Mouse (Mus musculus) liver, embryonic 15.5 days (tissue): ENCODE measurements at regions not wholly inside any gene's neighbourhood (a gene's known extent, or its start where the extent isn't known, plus 50 kb on each side); places are given as distances from the start of the nearest gene placed in this dataset.

Source experiments
- ATAC-seq: fragments of 200-750 bp; cut with Nextera tagmentation; 2 replicates; pipeline ENCODE4 v1.8.0; 2017; ENCODE audit warnings: moderate number of reproducible peaks, mild to moderate bottlenecking, moderate library complexity; ENCODE audit not compliant: insufficient read depth
- H3K27ac ChIP-seq: fragments of 300-500 bp; sonication (generic); replicated peaks from 2 replicates; pipeline ENCODE4 v1.5.1; 2015; ENCODE audit warnings: mild to moderate bottlenecking, inconsistent platforms
- H3K27me3 ChIP-seq: fragments of 300-500 bp; sonication (generic); 2 replicates; pipeline ENCODE4 v1.6.1; 2015; ENCODE audit warnings: mild to moderate bottlenecking, inconsistent platforms
- H3K36me3 ChIP-seq: fragments of 300-500 bp; sonication (generic); replicated peaks from 2 replicates; pipeline ENCODE4 v1.6.1; 2015; ENCODE audit warnings: moderate library complexity, mild to moderate bottlenecking, inconsistent platforms
- H3K4me1 ChIP-seq: fragments of 300-500 bp; sonication (generic); replicated peaks from 2 replicates; pipeline ENCODE4 v1.6.1; 2015; ENCODE audit warnings: inconsistent platforms
- H3K4me2 ChIP-seq: fragments of 300-500 bp; sonication (generic); 2 replicates; pipeline ENCODE4 v1.6.1; 2015; ENCODE audit warnings: moderate library complexity, mild to moderate bottlenecking, inconsistent platforms
- H3K4me3 ChIP-seq: fragments of 300-500 bp; sonication (generic); replicated peaks from 2 replicates; pipeline ENCODE4 v1.5.1; 2015; ENCODE audit warnings: mild to moderate bottlenecking, inconsistent platforms
- H3K9ac ChIP-seq: fragments of 300-500 bp; sonication (generic); 2 replicates; pipeline ENCODE4 v1.6.1; 2015; ENCODE audit warnings: moderate library complexity, mild to moderate bottlenecking, inconsistent platforms
- H3K9me3 ChIP-seq: fragments of 300-500 bp; sonication (generic); replicated peaks from 2 replicates; pipeline ENCODE4 v1.6.1; 2016; ENCODE audit warnings: inconsistent platforms
- WGBS: fragments of 180-500 bp; shearing (Covaris S2); methylation state at CpG from one replicate; pipeline ENCODE4 v1.1.7; 2015; ENCODE audit warnings: mixed read lengths; ENCODE audit not compliant: insufficient replicate concordance; 5-methylcytosine and 5-hydroxymethylcytosine counted together

DNA sequence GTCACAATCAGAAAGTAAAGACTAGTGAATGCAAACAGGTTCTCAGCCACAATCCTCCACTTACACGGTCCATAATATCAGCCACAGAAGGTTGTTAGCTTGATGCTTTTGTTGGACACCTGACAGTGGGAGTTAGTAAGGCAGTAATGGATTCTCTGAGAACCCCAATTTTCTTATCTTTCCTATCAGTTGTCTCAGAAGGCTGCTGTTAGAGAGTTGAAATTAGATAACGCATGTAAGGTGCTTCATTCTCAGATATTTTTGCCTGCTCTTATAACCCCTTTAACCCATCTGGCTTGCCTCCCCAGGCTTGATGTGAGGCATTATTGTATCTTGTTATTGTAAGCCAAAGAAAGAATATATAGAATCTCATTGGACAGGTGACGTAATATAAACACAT, 63.0 kb upstream of the Ube2e3 start:
- peak; percentile 58 for ATAC-seq
- 56% methylated on average over 3 of the region's 3 CpGs for WGBS

DNA sequence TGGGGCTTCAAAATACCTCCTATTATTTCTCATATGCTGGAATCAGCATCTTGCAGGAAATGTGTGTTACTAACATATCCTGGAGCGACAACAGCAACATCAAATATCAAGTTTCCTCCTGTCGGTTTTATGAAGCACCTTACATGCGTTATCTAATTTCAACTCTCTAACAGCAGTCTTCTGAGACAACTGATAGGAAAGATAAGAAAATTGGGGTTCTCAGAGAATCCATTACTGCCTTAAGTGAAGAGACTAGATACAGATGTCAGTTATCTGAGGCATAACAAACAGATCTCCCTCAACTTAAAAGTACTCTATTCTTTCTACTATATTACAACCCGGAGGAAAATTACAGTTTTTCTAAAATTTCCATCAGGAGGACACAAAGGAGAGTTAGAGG, 64.4 kb upstream of the Ube2e3 start:
- Histone ChIP-seq H3K9ac (no peak overlapping the region), H3K4me3 (no peak overlapping the region), H3K36me3 (no peaks in the 10 kb centered on the region), H3K9me3 (no peaks in the 10 kb centered on the region), H3K4me2 (no peak overlapping the region), H3K27me3 (no peaks in the 10 kb centered on the region), H3K4me1 (peaks cover 25% of the 10 kb centered on the region), H3K27ac (0 out of 2 replicates have a peak overlapping the region, but pooled peaks have one; percentile 24)
- ATAC-seq = peak; percentile 73
- 39% methylated on average over 4 of the region's 4 CpGs for WGBS

More for the DNA sequence above, 63.0 kb upstream of the Ube2e3 start:
- no peak overlapping the region for H3K4me2 ChIP-seq
- H3K27ac ChIP-seq = no peak overlapping the region
- no peak overlapping the region for H3K4me3 ChIP-seq
- no peaks in the 10 kb centered on the region for H3K36me3 ChIP-seq
- H3K9me3 ChIP-seq = no peaks in the 10 kb centered on the region
- H3K9ac ChIP-seq = no peak overlapping the region
- H3K27me3 ChIP-seq = no peaks in the 10 kb centered on the region
- peaks cover 25% of the 10 kb centered on the region for H3K4me1 ChIP-seq

GRCm38 (mm10) chr2:78795446-78795845, 72.5 kb upstream of the Ube2e3 start:
- ATAC-seq = no peak
- no peak overlapping the region for H3K9ac ChIP-seq
- H3K27ac ChIP-seq = no peak overlapping the region
- no peaks in the 10 kb centered on the region for H3K4me1 ChIP-seq
- no peak overlapping the region for H3K4me3 ChIP-seq
- H3K27me3 ChIP-seq = no peaks in the 10 kb centered on the region
- H3K4me2 ChIP-seq = no peak overlapping the region
- no peaks in the 10 kb centered on the region for H3K36me3 ChIP-seq
- WGBS = 65% methylated on average over 5 of the region's 5 CpGs
- H3K9me3 ChIP-seq = no peaks in the 10 kb centered on the region

DNA sequence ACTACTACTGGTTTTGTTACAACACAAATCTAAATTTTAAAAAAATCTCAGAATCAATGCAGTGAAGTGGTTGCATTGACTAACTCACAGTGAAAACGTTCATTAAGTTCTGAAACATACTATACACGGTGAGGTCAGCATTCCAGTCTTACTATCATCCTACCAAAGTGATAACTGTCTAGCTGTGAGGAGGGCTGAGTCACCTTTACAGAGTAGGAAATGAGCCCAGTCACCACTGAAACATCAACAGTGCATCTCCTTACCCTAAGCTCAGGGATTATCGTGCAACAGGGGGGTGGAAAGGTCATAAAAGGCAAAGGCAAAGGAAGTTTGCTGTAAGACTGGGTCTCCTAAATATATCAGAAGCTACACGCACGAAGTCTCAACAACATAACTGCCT, 73.2 kb upstream of the Ube2e3 start:
- H3K9ac ChIP-seq = no peak overlapping the region
- H3K27ac ChIP-seq = no peak overlapping the region
- H3K4me2 ChIP-seq = no peak overlapping the region
- H3K36me3 ChIP-seq = no peaks in the 10 kb centered on the region
- no peak overlapping the region for H3K4me3 ChIP-seq
- peak; percentile 75 for ATAC-seq
- no peaks in the 10 kb centered on the region for H3K9me3 ChIP-seq
- 53% methylated on average over 5 of the region's 5 CpGs for WGBS
- no peaks in the 10 kb centered on the region for H3K4me1 ChIP-seq
- no peaks in the 10 kb centered on the region for H3K27me3 ChIP-seq

GRCm38 (mm10) chr2:78789124-78789523, 78.8 kb upstream of the Ube2e3 start:
- no peak for ATAC-seq
- Histone ChIP-seq H3K27me3 (no peaks in the 10 kb centered on the region), H3K4me3 (no peak overlapping the region), H3K4me1 (no peaks in the 10 kb centered on the region), H3K27ac (no peak overlapping the region), H3K4me2 (no peak overlapping the region), H3K36me3 (no peaks in the 10 kb centered on the region), H3K9me3 (no peaks in the 10 kb centered on the region), H3K9ac (no peak overlapping the region)
- WGBS = 77% methylated on average over 5 of the region's 5 CpGs

GRCm38 (mm10) chr2:78788222-78788621, 79.7 kb upstream of the Ube2e3 start:
- Histone ChIP-seq H3K9me3 (no peaks in the 10 kb centered on the region), H3K4me2 (no peak overlapping the region), H3K4me3 (no peak overlapping the region), H3K9ac (no peak overlapping the region), H3K36me3 (no peaks in the 10 kb centered on the region), H3K27me3 (no peaks in the 10 kb centered on the region), H3K27ac (no peak overlapping the region), H3K4me1 (no peaks in the 10 kb centered on the region)
- no peak for ATAC-seq

GRCm38 (mm10) chr2:78779949-78780348, 88.0 kb upstream of the Ube2e3 start:
- H3K9ac ChIP-seq = no peak overlapping the region

GRCm38 (mm10) chr2:78777589-78777988, 90.3 kb upstream of the Ube2e3 start:
- Histone ChIP-seq H3K9ac (no peak overlapping the region), H3K27me3 (no peaks in the 10 kb centered on the region), H3K36me3 (no peaks in the 10 kb centered on the region), H3K27ac (no peak overlapping the region), H3K4me3 (no peak overlapping the region), H3K4me1 (no peaks in the 10 kb centered on the region), H3K4me2 (no peak overlapping the region), H3K9me3 (no peaks in the 10 kb centered on the region)
- no peak for ATAC-seq

More at GRCm38 (mm10) chr2:78779949-78780348, 88.0 kb upstream of the Ube2e3 start:
- no peaks in the 10 kb centered on the region for H3K27me3 ChIP-seq
- no peaks in the 10 kb centered on the region for H3K9me3 ChIP-seq
- H3K4me3 ChIP-seq = no peak overlapping the region
- no peaks in the 10 kb centered on the region for H3K4me1 ChIP-seq
- no peak overlapping the region for H3K4me2 ChIP-seq
- ATAC-seq = no peak
- H3K36me3 ChIP-seq = no peaks in the 10 kb centered on the region
- 71% methylated on average over 3 of the region's 3 CpGs for WGBS
- no peak overlapping the region for H3K27ac ChIP-seq

GRCm38 (mm10) chr2:78754362-78754761, 113.6 kb upstream of the Ube2e3 start:
- Histone ChIP-seq H3K27me3 (peaks cover 17% of the 10 kb centered on the region), H3K27ac (no peak overlapping the region), H3K9ac (no peak overlapping the region), H3K4me1 (no peaks in the 10 kb centered on the region), H3K4me3 (no peak overlapping the region), H3K36me3 (no peaks in the 10 kb centered on the region), H3K4me2 (no peak overlapping the region), H3K9me3 (no peaks in the 10 kb centered on the region)
- WGBS = 62% methylated on average over 6 of the region's 6 CpGs
- no peak for ATAC-seq

- no peak overlapping the region for H3K4me3 ChIP-seq
- no peaks in the 10 kb centered on the region for H3K4me1 ChIP-seq
- 66% methylated on average over 4 of the region's 4 CpGs for WGBS
- no peaks in the 10 kb centered on the region for H3K36me3 ChIP-seq
- H3K27ac ChIP-seq = no peak overlapping the region
- H3K27me3 ChIP-seq = peaks cover 17% of the 10 kb centered on the region
- H3K9me3 ChIP-seq = no peaks in the 10 kb centered on the region
- no peak overlapping the region for H3K9ac ChIP-seq
- ATAC-seq = no peak
- no peak overlapping the region for H3K4me2 ChIP-seq
Observed at GRCm38 (mm10) chr2:78753918-78754317, 114.0 kb upstream of the Ube2e3 start.

- H3K4me3 ChIP-seq = no peak overlapping the region
- peaks cover 6% of the 10 kb centered on the region; the same call in 1 of the 2 replicates for H3K27me3 ChIP-seq
- WGBS = 67% methylated on average over 6 of the region's 6 CpGs
- no peak overlapping the region for H3K9ac ChIP-seq
- peaks cover 3% of the 10 kb centered on the region for H3K4me1 ChIP-seq
- no peaks in the 10 kb centered on the region for H3K36me3 ChIP-seq
- no peaks in the 10 kb centered on the region for H3K9me3 ChIP-seq
- ATAC-seq = no peak
- no peak overlapping the region for H3K27ac ChIP-seq
- H3K4me2 ChIP-seq = no peak overlapping the region
Observed at GRCm38 (mm10) chr2:78730161-78730560, 137.8 kb upstream of the Ube2e3 start.

DNA sequence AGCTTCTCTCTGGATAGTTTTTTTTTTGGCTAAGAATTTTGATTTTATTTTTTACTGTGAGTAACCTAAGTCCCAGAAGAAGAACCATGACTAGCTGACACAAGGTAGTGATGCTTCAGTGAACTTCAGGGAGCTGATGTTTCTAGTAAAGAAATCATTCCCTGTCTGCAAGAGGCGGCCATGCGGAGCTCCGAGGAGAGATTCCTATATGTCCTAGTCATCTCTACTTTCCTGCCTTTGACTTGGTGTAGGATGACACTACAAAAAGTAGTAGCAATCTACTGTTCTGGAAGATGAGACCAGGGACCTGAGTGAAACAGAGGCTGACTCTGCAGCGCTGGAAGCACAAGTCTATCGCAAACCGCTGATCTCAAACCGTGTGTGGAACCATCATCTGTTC, 141.9 kb upstream of the Ube2e3 start:
- 83% methylated on average over 7 of the region's 7 CpGs for WGBS
- Histone ChIP-seq H3K27me3 (peaks cover 16% of the 10 kb centered on the region), H3K9me3 (no peaks in the 10 kb centered on the region), H3K4me3 (no peak overlapping the region), H3K4me1 (peaks cover 3% of the 10 kb centered on the region), H3K9ac (no peak overlapping the region), H3K4me2 (no peak overlapping the region), H3K36me3 (no peaks in the 10 kb centered on the region), H3K27ac (no peak overlapping the region)
- no peak for ATAC-seq
